Mouse (Mus musculus): Measurements from ENCODE around the gene S100a10.

The S100a10 gene

DNA sequence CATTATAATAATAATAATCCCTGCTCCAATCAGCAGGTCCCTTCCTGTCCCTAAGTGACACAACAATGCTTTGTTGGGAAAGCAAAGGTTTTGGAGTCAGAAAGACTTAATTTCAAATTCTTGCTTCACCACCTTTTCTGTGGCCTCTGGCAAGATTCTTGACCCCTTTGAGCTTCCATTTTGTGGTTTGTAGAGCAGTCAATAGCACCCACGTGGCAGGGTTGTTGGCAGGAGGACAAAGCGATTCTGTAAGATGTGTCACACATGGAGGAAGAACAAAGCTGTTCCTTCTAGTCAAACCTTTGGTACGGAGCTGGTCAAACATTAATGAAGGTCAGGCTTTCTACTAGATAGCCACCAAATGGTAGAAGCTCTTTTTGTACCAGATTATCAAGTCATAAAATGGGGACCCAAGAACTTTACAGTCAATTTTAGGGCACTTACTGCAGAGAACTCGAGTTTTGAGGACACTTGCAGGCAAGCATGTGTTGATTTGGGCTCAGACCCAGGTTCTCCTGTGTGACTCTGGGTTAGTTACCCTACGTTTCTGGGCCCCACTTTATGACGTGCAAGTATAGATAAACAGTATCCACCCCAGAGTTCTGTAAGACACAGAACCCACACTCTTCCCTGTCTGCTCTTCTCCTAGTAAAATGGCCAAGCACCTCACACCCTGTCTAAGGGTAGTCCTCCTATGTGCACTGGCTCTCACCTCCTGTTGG, 24.6 kb downstream of the S100a10 start:
- DNase-seq (ENCODE audit: low spot score in 2 of 2) = no peak

DNA sequence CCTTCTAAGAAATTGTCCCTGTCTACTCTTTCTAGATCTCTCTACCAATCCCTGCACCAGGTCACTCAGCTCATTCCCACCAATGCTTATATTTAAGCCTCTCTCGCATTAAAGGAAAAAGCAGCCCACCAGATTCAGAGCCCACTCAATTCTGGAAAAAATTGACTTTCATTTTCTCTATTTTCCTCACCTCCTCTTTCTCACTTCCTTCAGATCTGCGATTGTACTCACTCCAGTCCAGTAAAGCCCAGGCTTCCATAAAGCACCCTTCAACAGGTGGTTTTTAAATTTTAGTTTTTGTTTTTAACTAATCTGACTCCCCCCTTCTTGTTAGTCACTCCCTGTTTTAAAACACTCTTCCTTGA, 25.1 kb downstream of the S100a10 start:
- DNase-seq (ENCODE audit: low spot score in 2 of 2) = no peak

DNA sequence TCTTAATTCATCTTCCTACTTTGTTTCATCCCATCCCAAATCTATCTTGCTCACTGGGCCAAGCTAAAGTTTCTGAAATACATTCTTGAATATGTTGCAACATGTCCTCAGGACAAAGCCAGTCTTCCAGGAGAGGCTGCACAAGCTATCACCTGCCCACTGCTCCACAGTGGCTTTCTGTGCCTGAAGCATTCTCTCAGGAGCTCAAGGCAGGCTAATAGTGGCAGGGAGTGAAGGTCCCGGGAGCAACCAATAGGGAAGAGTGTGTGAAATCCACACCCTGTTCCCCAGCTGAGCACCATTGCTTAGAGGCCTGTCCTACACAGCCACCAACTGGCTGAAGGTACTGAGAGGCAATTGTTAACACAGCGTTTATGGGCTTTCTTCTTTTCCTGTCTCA, 26.1 kb downstream of the S100a10 start:
- DNase-seq (ENCODE audit: low spot score in 2 of 2) = no peak

DNA sequence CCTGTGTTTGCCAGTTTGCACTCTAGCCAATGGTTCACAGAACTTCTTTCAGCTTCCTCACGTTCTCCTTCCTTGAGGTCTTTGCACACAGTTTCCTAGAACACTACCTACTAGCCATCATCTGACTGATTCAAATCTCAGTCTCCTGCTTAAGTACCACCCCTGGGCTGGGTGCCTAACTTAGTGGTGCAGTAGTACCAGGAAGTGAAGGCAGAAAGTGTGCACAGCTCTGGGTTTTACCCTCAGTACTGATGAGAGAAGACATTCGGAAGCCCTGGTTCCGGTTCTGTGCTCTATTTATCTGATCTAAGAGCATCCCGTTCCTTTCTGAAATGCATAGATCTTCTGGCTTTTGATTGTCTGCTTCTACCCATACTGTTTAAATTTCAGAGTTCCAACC, 26.8 kb downstream of the S100a10 start:
- no peak for DNase-seq (ENCODE audit: low spot score in 2 of 2)

DNA sequence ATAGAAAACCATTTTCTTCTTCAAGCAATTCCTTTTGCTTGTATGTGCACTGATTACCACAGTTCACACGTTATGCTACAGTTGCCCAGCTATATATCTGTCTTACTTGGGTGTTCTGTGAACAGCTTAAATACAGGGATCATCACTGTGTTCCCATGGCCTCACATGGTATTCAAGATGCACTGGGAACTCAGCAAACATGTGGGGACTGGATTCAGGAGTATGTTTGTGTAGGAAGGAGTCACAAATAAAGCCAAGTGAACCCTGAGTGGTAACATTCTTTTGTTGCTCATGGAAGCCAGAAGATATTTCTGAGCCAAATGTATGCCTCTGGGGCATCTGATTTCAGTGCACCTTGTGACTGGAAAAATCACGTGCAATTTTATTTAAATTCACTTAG, 28.2 kb downstream of the S100a10 start:
- DNase-seq (ENCODE audit: low spot score in 2 of 2) = no peak

DNA sequence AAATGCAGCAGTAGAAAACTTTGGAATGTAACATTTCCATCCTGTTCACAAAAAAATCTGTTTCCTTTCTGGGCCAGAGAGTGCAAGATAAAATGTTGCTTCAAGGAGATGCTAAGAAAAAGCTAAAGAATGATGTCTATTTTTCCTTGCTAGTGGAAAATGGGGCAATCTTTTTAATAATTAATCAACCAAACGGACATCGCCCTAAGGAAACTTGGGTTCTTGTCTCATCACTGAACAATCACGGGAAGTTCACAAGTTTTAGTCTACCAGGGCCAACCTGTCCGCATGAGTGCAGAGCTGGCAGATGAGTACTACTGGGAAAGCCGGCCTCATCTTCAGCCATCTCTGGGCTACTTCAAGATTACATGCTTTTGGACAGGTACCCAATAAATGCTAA, 34.7 kb downstream of the S100a10 start:
- DNase-seq (ENCODE audit: low spot score in 2 of 2) = no peak

DNA sequence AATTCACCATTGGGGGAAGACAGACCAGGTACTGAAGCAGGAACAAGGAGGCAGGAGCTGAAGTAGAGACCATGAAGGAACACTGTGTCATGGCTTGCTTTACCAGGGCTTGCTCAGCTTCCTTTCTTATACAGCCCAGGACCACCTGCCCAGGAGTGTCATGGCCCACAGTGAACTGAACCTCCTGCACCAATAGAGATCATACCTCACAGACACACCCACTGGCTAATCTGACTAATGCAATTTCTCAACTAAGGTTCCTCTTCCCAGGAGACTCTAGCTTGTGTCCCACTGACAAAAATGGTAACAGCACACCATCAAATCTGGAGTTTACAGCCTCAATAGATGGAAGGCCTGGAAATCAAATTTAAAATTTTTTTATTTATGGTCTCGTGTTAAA, 35.4 kb downstream of the S100a10 start:
- no peak for DNase-seq (ENCODE audit: low spot score in 2 of 2)

DNA sequence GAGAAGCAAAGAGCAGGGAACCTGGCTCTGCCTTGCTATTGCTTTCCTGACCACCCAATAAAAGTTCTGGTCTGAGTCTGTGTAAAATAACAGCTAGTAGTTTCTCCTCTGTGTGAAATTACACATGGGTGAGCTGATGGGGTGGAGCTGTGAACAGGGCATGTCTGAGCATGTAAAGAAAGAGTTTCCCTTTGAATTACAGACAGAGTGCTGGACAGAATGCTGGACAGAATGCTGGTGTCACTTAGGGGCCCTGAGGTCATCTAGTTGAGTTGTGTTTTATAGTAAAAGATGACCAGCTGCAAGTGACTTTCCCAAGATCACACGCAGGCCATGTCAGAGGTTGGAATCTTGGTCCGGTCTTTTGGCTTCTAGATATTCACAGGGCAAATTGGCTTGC, 37.2 kb downstream of the S100a10 start:
- no peak for DNase-seq (ENCODE audit: low spot score in 2 of 2)

DNA sequence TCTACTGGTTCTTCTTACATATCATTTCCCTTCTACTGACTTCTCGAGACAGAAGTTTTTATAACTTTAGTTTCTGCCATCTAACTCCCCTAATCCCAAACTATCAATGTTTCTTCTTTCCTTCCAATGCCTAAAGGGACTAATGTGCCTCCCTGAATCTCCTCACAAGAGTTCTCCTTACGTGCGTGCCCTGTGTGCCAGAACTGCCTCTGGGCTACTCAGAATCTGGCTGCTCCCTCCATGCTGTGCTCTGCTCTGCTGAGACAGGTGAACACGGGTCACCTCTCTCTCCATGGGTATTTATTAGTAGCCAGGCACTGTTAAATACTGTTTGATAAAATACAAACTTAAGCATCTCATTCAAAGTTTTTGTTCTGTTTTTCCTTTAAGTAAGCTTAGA, 38.1 kb downstream of the S100a10 start:
- DNase-seq (ENCODE audit: low spot score in 2 of 2) = no peak

DNA sequence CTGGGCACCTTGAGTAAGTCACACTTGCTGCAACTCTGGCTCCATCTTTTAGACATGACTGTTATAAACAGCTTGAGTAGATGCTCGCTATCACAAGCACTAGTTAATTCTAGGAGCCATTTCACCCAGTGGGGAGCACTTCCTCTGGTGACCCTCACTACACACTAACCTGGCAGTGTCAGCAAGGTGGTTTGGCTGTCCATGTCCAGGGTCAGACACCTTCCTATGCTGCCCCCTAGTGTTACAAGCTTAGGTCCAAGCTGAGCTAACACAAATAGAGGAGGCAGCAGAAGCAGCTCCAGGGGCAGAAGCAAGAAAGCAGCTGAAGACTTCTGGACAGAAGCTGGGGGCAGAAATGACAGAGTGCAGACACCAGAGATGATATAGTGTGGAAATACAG, 38.6 kb downstream of the S100a10 start:
- peak in 1 of 2 experiments; percentile 8 for DNase-seq (ENCODE audit: low spot score in 2 of 2)

DNA sequence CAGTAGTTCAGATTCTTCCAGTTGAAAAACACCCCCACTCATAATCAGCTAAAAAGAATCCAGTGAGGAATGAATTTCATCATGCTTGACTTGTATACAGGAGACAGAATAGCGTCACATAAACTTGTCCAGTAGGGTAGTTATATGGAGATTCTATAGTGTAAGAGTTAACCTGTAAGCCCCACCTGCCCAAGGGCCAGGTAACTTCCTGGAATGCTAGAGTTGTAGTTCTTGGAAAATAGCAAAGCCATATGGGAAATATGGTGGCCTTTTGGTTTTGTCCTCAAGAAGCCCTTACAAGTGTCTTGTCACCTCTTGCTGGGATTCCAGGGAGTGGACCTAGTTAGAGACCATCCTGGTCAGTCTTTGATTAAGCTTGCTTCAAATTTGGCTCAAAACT, 41.8 kb downstream of the S100a10 start:
- no peak for DNase-seq (ENCODE audit: low spot score in 2 of 2)

DNA sequence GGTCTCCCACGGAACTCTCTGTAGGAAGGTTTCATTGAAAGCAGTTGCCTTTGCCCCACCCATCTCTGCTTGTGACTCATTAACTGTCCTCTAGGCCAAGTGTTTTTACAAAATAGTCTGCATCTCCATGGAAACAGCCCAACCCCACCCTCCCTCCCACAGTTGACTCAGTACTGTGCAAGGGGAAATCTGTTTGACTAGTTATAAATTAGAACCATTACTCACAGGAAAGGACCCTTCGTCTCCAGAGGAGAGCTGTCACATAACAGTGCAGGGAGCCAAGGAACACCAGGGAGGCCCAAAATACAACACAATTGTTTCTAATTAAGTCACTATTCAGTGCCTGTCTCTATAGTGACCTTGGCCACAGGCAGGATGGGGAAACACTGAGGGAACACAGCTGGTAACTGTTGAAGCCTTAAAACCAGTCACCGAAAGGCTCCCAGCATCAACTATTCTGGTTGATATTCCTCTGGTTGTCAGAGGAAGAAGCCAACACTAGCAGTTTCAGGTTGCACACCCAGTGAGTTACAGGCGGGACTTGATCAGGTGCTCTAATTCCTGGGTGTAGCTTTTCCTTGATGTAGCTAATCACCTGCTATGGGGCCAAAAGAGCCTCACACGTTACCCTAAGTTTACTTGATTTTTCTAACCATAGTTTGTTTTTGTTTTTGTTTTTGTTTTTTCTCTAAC, 42.5 kb downstream of the S100a10 start:
- DNase-seq (ENCODE audit: low spot score in 2 of 2) = peak; percentile 35 to 36

DNA sequence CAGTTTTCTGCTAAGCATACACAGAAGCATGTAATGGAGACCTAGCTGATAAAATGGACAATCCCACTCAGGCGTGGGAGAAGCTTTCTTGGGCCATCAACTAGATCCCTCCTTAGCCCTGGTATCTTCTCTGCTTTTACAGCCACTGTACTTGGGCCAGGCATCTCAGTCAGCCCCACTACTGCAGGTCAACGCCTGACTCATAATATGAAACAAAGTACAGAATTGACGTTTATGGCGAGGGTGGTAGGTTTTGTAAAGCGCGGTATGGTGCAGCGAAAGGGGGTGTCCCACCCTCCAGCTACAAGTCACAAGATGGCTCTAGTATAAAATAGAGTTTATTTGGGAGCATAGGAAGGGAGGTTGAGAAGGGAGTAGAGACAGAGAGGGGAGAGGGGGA, 43.1 kb downstream of the S100a10 start:
- DNase-seq (ENCODE audit: low spot score in 2 of 2) = no peak

DNA sequence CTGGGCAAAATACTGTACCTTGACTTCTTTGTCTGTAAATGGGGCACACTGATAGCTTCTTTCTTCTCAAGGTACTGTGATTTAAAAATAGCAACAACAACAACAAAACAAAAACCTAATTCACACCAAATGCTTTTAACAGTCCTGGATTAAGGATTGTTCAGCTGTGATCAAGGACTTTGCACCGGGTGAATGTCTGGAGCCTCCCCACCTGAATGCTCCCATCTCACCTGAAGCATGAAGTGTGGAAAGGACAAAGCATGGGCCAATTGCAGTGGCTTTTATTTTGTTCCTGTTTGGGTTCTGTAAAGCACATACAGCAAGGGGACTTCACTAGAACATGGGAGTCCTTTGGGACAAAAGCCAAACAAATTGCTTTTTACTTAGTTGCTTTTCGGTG, 45.3 kb downstream of the S100a10 start:
- no peak for DNase-seq (ENCODE audit: low spot score in 2 of 2)

DNA sequence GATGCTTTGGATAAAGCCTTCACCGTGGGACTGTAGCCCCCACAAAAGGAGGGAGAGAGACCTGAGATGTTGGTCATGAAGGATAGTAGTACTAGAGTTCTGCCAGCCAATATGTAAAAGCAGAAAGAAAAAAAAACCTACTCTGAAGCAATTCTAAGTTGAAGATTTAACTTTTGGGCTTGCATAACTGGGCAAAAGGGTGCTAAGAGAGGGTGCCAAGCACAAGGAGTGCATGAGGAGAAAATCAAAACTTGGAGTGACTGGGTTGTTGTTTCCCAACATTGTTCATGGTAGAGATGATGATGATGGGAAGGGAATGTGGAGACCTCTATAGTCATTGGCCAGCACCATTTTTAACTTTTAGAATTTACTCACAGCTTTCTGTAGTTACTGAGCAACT, 47.0 kb downstream of the S100a10 start:
- DNase-seq (ENCODE audit: low spot score in 2 of 2) = no peak

DNA sequence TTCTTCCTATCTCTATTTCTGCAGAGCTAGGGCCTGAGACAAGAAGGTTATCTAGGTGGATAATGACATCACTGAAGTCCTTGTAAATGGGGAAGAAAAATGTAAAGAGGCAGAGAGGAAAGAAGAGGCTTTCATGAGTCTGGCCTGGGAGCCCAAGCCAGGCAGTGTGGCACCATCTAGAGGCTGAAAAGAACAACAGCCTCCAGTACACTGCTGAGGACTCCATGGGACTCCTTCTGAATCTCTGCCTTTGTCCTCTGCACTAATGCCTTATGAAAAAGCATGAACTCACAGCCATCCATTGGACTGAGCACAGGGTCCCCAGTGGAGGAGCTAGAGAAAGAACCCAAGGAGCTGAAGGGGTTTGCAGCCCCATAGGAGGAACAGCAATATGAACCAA, 54.1 kb downstream of the S100a10 start:
- peak in 1 of 2 experiments; percentile 17 for DNase-seq (ENCODE audit: low spot score in 2 of 2)
